Mouse (Mus musculus) right cerebral cortex, postnatal 4 days (tissue): ENCODE data around the gene Olfr203.
"Not testable (repeated sequence)": the region's sequence is repeated elsewhere in the genome, so short reads cannot be mapped to it uniquely, and the experiment has no call there.

Source experiments
- DNase-seq: peaks from one replicate; pipeline ENCODE4 v3.0.0-alpha.2; 2022

The Olfr203 gene

DNA sequence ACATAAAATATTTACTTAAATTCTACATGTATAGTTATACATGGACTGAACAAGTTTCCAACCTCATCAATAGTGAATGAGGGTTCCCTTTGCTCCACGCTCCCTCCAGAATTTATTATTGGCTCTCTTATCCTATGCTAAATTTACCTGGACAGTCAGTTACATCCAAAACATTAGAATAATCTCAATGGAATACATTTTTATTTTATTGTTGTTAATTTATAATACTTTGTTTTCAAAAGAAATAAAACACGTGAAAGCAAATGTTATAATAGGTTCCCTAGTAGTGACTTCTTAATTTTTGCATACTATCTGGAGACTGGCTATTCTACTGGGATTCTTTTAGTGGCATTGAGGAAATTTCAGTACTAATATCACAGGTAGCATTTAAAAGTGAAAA, at the start of gene Olfr203:
TSS of gene Olfr203 (plus strand) at position 301 of the 400 bp plus-strand sequence.
- DNase-seq = no peak

DNA sequence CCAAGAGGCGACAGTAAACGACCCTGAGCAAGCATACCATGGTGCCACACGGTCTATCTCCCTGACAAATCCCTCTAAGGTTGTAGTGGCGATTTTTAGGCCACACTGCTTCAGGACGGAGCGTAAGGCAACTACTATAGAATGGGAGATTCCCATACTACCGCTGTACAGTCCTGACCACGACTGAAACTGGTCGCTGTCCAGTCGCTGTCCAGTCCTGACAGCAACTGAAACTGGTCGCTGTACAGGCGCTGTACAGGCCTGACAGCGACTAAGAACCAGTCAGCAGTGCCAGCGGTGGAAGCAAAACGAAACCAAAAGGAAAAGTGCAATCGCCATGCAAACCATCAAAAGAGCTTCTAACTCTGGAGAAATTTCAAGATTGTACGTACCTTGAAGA, 49.0 kb upstream of the Olfr203 start:
- DNase-seq = no peak

DNA sequence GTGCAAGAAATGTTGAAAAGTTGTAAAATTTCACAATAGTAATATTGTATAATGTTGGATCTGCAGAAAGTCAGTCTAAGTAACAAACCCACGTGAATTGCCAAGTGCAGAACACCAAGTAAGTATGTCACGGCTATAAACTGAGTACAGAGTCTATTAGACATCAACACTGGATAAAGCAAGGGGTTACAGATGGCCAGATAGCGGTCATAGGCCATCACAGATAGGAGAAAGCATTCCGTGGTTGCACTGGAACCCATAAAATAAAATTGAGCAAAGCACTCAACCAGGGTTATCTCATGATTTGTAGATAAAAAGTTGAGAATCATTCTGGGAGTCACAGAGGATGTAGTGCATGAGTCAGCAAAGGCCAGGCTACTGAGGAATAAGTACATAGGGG, 29.6 kb upstream of the Olfr203 start:
- DNase-seq = not testable (repeated sequence)

DNA sequence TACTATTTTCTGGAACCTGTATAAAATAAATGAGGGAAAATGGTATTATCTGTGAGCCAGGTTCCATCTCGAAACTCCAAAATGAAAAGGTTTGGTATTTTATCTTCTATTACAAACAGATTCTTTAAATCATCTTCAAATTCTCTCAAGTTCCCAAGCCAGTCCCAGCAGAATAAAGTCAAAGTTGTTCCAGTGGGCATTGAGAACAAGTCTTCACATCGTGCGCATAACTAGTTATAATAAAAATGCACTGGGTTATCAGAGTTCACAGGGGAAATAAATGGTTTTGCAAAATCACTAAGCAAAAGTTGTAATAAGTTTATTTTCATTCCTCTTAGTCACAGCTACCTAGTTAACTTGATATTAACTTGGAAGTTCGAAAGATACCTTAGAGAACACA, 26.1 kb upstream of the Olfr203 start, which contains the start of gene Olfr201:
TSS of gene Olfr201 (minus strand) at position 101 of the 400 bp plus-strand sequence.
- DNase-seq = not testable (repeated sequence)

DNA sequence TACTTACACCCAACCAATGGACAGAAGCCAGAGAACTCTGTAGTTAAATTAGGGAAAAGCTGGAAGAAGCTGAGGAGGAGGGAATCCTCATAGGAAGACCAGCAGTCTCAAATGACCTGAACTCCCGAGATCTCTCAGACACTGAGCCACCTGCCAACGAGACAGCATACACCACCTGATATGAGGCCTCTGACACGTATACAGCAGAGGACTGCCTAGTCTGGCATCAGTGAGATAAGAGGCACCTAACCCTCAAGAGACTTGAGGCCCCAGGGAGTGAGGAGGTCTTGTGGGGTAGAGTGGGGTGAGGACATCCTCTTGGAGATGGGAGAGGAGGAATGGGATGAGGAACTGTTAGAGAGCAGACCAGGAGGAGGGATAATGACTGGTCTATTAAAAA, 18.1 kb upstream of the Olfr203 start:
- no peak for DNase-seq

DNA sequence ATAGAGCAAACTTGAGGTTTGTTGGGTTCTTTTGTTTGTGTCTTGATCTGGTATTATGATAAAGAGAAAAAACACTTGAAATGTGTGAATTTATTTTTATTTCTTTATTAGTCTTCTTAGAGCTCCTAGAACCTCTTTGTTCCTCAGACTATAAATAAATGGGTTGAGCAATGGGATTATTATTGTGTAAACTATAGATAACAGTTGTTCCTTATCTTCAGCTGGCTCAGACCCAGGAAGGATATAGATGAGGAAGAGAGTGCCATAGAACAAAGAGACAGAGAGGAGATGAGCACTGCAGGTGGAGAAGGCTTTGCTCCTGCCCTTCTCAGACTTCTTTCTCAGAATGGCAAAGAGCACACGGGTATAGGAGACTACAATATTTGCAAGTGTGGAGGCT, 15.2 kb upstream of the Olfr203 start:
- no peak for DNase-seq

DNA sequence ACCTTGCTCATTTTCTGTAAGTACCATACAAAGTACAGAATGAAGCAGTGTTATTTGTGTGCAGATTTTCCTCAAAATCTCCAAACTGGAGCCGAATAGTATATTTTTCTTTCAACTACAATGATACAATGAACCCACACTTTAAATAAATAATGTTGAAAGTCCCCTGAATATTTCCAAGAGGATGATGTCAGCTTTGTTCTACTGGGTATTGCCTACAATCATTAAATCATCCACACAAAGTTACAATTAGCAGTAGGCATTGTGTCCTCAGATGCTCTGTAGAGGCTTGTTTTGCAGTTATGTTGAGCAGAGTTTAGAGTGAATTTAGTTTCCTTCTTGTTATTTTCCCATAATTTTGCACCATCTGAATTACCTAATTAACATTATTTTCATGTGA, 12.0 kb upstream of the Olfr203 start, which contains the start of gene Olfr202:
TSS of gene Olfr202 (minus strand) at position 101 of the 400 bp plus-strand sequence.
- DNase-seq = no peak

DNA sequence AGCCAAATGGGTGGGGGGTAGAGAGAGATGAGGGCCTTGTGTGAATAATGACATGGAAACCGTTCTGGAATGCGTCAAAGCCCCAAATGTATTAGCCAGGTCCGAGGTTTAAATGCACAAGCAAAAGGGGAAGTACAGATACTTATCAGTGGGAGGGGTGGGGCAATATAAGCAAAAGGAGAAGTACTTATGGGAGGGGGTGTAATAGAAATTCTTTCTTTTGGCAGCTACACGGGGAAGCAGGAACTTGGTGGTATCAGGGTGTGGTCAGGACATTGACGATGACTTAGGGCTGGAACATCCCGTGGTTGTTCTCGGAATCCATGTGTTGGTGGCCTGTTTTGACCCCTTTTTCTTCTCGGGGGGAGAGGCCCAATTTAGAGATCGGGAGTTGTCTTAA, 11.1 kb upstream of the Olfr203 start:
- not testable (repeated sequence) for DNase-seq

DNA sequence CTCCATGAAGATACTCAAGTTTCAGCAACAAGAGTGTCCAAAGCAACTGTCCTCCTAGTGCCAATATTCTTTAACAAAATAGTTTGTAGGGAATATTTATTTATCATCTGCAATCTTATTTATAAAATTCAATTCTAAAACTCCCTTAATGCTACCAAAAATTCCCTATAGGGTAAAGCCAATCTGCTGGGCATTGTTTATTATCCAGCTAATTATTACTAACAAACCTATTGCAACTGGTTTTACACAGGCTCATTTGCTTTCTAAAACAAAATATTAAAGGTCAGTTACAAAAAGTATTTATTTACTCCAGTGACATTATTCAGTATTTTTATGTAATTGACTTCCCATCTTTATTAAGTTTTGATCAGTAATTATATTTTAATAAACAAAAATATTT, 19.5 kb downstream of the Olfr203 start, which contains the start of gene Olfr204:
TSS of gene Olfr204 (minus strand) at position 101 of the 400 bp plus-strand sequence.
- no peak for DNase-seq

DNA sequence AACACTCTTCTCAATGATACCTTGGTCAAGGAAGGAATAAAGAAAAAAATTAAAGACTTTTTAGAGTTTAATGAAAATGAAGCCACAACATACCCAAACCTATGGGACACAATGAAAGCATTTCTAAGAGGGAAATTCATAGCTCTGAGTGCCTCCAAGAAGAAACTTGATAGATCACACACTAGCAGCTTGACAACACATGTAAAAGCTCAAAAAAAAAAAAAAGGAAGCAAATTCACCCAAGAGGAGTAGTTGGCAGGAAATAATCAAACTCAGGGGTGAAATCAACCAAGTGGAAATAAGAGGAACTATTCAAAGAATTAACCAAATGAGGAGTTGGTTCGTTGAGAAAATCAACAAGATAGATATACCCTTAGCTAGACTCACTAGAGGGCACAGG, 24.6 kb downstream of the Olfr203 start:
- DNase-seq = not testable (repeated sequence)

DNA sequence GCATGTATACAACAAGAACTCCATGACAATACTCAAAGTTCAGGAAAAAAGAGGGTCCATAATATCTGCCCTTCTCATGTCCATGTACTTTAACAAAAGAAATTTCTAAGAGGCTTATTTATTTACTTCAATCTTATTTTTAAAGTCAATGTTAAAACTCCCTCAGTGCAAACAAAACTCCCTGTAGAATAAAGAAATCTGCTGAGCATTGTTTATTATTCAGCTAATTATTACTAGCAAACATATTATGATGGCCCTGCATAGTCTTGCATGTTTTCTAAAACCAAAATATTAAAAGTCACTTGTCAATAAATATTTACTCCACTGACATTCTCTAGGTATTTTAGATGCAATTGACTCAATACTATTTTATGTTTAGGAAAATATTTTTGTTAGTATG, 32.4 kb downstream of the Olfr203 start, which contains the start of gene Olfr205:
TSS of gene Olfr205 (minus strand) at position 101 of the 400 bp plus-strand sequence.
- no peak for DNase-seq

DNA sequence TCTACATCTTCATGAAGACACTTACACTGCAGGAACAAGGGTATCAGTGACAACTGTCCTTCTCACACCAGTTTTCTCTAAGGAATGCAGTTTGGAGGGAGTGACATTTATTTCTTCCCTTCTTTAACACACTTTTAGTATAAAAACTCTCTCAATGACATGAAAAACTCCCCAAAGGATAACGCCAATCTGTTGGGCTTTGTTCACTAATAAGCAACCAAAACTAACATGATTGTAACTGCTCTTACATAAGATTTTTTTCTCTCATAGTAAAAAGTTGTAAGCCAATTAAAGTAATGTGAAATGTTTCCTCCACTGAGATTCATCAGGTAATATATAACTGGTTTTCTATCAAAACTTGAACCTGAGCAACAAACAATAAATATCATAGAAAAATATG, 50.5 kb downstream of the Olfr203 start, which contains the start of gene Olfr206:
TSS of gene Olfr206 (minus strand) at position 101 of the 400 bp plus-strand sequence.
- DNase-seq = no peak
